Mouse (Mus musculus): ENCODE results near the gene Gm17622.

DNA sequence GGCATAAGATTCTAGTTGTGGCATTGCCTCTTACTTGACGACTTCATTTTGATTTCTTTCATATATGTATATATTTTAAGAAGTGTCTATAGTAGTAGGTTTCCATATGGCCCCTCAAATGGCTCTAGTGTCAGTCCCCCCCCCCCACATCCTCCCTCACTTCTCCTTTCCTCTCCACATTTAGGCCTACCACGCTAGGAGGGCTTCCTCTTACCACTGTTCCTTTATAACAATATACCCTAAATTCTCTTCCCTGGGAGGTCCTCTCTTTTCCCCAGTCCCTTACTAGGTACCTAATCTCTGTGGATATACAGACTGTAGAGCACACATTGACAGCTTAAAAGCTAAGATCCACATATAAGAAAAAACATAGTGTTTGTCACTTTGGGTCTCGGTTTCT is 30.8 kb downstream of the Gm17622 start:
- TF ChIP-seq CTCF (IDR thresholded peaks at IDR 0.05; ENCODE audit: borderline replicate concordance, insufficient read depth, low read depth, low read length) (no peak), POLR2A (IDR thresholded peaks at IDR 0.05; ENCODE audit: borderline replicate concordance, insufficient read depth, low read length) (no peak)

All from cerebellum, adult 2 months (tissue).